Mouse (Mus musculus): ENCODE results near the gene Cplx2.
A peak's percentile ranks its signal among the peaks of the same experiment; 100 is the strongest.

The Cplx2 gene

GRCm38 (mm10) chr13:54371049-54371386 lies at the start of gene Cplx2:
Cplx2 (plus strand) TSS chr13:54371349.
- no peak for DNase-seq

GRCm38 (mm10) chr13:54322396-54323306 lies 48.5 kb upstream of the Cplx2 start:
- DNase-seq = peak in 1 of 2 experiments; percentile 53

DNA sequence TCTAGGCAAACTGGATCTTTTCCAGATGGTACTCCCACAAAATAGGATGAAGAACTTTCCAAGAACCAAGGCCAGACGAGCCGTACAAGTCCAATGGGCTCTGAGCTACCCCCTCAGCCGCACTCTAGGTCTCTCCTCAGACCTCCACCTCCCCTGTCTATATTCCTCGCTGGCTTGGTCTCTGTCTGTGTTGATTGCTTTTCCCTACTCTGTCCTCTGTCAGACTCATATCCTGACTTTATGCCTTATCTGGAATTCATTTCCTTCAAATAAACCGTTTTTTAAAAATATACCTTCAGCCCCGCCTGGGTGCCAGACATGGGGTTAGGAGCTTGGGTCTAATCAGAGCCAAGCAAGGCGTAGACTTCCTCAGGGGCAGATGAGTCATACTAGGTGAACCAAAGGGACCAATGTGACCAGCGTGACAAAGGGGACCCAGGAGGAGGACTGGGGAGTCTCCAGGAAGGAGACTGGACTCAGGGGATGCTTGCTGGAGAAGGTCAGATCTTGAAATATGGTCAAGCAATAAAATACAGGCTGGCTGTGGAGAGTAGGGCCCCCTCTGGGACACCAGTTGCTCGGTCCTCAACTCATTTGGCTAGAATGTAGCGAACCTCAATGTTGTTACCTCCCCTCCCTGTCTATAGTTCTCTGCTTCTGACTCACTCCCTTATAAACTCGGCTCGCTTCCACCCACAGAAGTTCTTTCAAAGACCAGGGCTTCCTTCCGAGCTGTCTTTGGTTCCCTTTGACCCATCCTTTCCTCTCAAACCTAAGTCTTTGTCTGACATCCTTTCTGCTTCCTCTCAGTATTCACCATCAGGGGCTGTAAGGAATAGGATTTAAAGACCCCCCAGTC lies 47.6 kb upstream of the Cplx2 start:
- DNase-seq = no peak

GRCm38 (mm10) chr13:54324178-54324577 lies 47.0 kb upstream of the Cplx2 start:
- no peak for DNase-seq

DNA sequence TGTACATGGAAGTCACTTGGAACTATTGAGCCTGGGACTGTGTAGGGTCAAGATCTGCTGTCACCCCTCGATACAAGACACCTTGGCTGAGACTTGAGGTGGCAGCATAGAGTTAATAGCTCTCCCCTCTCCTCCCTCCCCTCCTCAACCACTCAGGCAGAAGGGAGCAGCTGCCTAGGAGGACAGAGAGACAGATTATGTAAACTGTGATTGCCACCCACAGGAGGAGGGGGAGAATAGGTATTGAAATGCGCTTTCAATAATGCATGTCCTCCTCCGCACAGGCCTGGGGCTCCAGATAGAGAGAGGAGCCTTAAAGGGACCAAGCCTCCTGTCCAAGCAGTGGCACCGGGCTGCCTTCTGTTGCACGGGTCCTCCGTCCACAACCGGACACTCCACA lies 45.3 kb upstream of the Cplx2 start:
- DNase-seq = no peak

DNA sequence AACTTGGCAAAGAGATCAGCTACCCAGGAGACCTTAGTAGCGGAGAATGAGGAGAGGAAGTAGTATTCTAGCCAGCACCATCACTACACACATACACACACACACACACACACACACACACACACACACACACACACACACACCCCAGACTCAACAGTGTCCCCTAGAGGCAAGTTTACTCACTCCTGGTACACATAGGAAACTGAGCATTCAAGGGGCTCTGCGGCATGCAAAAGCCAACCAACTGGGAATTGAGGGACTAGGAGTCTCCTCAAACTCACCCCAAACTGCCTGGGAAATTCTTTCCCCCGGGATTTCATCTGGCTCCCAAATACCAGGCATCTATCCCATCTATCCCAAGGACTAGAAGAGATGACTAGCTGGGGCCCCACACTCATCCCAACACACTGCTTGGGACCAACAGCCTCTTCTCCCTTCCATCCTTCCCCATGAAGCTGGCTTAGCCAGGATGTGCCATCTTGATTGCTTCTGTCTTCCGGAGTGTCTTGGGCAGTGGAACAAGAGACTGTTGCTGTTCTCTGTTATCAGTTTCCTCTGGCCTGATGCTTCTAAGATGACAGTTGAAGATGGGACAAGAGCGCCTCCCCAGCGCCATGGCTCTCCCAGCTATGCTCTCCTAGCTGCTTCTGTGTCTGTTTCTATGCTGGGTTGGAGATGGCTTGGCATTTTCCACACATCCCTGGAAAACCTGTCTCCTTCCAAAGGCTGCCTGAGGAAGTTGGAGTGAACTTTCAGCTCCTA lies 44.3 kb upstream of the Cplx2 start:
- no peak for DNase-seq

- DNase-seq = no peak
Observed at GRCm38 (mm10) chr13:54328029-54328428, 43.1 kb upstream of the Cplx2 start.

DNA sequence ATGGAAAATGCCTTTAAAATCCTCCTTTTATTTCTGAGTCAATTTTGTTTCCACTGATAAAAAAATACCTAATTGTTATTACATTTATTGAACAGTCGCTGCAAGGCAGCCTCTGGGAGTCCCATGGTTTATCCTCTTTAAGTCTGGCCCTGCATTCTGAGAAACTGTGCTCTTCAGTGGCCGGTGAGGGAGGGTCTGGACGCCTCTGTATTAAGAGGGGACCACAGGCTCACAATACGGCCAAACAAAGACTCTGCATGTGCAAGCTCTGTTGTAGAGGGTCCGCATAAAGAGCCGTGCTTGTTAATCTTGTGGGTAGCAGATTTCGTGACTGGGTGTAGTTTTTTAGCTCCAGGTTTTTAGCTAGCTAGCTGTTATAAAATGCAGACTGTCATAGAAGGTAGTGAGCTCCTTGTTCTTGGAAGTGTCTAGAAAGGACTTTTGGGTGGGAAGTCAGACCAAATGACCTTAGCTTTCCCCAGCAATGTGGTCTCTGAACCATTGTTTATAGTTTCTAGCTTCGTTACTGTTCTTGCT lies 42.1 kb upstream of the Cplx2 start:
- no peak for DNase-seq

- peak; percentile 66 to 91 for DNase-seq
Observed at GRCm38 (mm10) chr13:54331825-54332675, 39.1 kb upstream of the Cplx2 start.

- DNase-seq = no peak
Observed at GRCm38 (mm10) chr13:54332921-54333477, 38.1 kb upstream of the Cplx2 start.

- DNase-seq = no peak
Observed at GRCm38 (mm10) chr13:54337058-54337457, 34.1 kb upstream of the Cplx2 start.

DNA sequence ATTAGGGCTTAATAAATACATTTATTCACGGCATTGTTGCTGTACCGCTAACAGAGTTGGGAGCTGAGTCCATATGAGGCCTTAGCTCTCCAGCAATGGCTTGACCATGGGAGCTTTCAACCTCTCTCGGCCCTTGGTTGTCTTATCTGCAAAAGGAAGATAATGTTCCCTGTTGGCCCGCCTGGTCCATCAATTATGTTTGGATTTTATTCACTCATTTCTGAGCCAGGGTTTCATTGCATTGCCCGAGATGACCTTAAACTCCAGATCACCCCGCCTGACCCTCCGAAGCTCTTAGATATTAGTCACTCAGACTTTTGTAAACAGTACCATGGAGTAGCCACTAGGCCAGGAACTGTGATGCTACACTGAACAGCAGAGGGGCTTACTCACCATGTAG lies 33.6 kb upstream of the Cplx2 start:
- no peak for DNase-seq

DNA sequence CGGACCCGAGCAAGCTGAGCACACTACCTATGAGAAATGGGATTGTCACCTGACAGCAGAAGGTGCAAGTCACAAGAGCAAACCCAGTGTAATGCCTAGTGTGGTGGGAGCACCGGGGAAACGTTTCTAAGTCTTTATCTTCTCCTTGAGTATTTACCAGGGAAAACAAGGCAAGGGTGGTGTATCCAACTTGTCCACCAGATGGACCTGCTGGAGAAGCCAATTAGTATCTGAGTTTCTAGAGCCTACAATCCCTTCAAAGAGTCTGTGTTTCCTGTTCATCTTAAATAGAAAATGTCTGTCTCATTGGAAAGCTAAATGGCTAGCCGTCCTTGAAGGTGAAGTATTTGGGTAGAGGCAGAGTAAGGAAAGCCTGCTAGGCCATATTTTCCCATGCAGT lies 32.3 kb upstream of the Cplx2 start:
- no peak for DNase-seq

DNA sequence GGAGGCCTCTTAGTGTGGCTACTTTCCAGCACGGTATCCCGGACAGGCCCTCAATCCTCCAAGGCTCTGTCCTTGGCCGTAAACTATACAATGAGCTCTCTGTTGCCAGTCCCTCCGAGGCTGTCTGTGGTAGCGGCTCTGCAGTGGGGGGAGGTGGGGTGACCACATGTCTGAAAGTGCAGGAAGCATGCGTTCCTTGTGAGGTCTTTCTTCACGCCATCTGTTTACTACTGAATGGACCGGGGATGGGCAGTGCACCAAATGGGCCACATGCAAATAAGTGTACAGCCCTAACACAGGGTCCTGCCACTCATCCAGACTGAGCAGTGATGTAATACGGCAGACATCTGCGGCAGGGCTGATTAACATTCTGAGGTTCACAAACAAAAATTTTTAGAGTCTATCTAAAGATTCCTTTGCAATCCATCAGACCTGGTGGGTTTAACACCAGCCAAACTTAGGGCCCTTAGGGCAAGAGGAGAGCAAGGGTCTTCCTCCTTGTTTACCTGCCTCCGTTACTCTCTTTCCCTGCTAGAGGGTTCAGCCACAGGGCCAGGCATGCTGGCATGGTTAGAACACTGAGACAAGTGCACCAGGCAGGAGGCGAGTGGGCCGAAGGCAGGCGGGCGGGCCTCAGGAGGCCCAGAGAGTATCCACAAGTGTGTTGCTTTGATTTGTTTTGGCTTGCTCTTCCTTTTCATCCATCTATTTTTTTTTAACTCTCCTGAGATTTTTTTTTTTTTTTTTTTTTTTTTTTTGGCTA lies 25.1 kb upstream of the Cplx2 start:
- no peak for DNase-seq

- no peak for DNase-seq
Observed at GRCm38 (mm10) chr13:54348011-54348410, 23.1 kb upstream of the Cplx2 start.

DNA sequence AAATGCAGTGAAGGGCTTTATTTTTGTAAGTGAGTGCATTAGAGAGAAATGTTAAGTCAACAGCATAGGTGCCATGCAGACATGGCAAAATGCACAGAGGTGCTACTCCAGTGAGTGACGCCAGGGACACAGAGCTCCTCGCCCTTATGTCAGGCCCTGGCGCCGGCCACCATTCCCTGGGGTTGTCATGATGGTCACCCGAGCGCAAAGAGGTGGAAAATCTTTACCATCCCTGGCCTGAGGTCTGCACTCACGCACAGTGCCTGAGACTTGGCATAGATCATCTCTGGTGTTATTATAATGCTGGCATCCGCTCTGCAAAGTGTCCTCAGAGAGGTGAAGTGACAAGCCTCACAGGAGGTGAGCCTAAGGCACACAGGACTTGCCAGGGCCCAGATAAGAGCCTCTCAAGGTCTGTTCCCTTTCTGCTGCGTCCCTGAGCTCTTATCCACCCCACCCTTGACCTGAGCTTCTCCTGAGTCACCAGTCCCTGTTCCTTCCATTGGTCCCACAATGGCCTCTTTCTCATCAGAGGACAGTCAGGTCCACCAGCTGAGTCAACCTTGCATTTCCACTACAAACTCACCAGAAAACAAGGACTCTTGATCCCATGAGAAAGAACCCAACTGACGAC lies 21.9 kb upstream of the Cplx2 start:
- no peak for DNase-seq

DNA sequence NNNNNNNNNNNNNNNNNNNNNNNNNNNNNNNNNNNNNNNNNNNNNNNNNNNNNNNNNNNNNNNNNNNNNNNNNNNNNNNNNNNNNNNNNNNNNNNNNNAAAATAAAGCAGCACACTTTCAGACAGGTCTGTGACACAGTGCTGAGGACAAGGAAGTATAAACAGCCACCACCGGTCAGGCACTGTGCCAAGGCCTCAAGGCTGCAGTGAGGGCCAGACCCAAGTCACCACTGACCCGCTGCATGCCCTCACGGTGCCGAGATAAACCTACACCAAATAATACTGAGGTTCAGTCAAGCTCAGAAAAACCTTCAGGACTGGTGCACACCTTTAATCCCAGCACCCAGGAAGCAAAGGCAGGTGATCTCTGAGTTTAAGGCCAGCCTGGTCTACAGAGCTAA lies 13.7 kb upstream of the Cplx2 start:
- peak in 1 of 2 experiments; percentile 37 for DNase-seq

DNA sequence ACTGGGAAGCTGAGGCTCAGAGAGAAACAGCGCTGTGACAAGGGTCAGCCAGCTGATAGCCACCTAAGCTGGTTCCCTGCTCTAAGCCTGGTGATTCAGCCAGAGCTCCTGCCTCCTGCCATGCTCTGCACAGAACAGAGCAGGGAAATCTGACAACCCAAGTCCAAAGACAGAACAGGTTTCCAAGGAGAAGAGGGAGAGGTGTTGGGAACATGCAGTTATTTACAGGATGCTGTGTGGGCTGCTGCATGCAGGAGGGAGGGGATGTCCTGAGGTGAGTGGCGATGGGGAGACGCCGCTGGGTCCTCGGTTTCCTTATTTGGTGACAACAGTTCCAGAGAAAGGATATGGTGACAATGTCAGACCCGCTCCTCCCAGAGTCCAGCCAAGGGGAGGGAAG lies 12.0 kb upstream of the Cplx2 start:
- DNase-seq = no peak

DNA sequence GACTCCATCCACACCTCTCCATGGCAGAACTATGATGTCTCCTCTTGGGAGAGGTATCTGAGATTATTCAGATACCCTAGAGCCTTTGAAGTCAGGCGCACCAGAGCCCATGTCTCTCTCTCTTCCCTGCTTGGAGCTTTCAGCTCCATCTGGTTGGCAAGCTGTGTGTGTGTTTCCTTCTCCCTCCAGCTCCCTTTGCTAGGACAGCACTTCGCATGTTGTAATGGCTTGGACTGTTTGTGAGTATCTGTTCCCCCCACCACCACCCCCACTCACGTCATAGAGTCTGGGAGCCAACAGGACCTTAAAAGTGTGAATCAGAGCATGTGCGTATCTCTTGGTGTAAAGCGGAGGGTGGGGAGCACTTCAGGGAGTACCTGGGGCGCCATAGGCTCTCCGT lies 6.5 kb upstream of the Cplx2 start:
- no peak for DNase-seq

GRCm38 (mm10) chr13:54367758-54368157 lies 3.4 kb upstream of the Cplx2 start:
- DNase-seq = peak; percentile 35 to 55
